Mouse (Mus musculus) heart, embryonic 14.5 days (tissue): ENCODE measurements around the gene Gm813. TPM values are rescaled to one million over a fixed set of nuclear protein-coding genes. Genes with fewer than 3 reads are reported as not detected.

Experiments
- polyA plus RNA-seq: library from polyadenylated mRNA; unstranded; fragments of >200 nt; fragmentation: Nextera tagmentation; extraction: Ambion mirVana; gene quantifications from 2 replicates; pipeline ENCODE4 v1.2.1, GENCODE M21; 2014

Gm813 gene
- polyA plus RNA-seq, 1 experiment from 2014 or later = not detected

Other genes with a start within 250 kb of the Gm813 start
- gene Dcbld2, start 208.5 kb downstream of the Gm813 start, polyA plus RNA-seq = 21.1 and 23.7 TPM in 2 replicates
- 11.4 and 16.0 TPM in 2 replicates for gene St3gal6, start 92.7 kb downstream of the Gm813 start, polyA plus RNA-seq
- not detected in 2 replicates for gene E330017A01Rik, start 21.8 kb upstream of the Gm813 start, polyA plus RNA-seq
- gene Cpox, start 53.3 kb upstream of the Gm813 start, polyA plus RNA-seq = 38.4 and 41.3 TPM in 2 replicates
- gene Gpr15, start 102.1 kb upstream of the Gm813 start, polyA plus RNA-seq = not detected in 2 replicates
- 106 and 111 TPM in 2 replicates for gene Cldnd1, start 110.9 kb upstream of the Gm813 start, polyA plus RNA-seq
- not detected in 2 replicates for gene Olfr172, start 146.2 kb upstream of the Gm813 start, polyA plus RNA-seq
- gene Olfr173, start 183.3 kb upstream of the Gm813 start, polyA plus RNA-seq = not detected in 2 replicates
- not detected in 2 replicates for gene Olfr175-ps1, start 209.8 kb upstream of the Gm813 start, polyA plus RNA-seq